Mouse (Mus musculus) right cerebral cortex, adult 18-20 months (tissue): Measurements from ENCODE around the gene Zfp839.
A peak's percentile ranks its signal among the peaks of the same experiment; 100 is the strongest.

Experiments
- DNase-seq: peaks from one replicate; pipeline ENCODE4 v3.0.0; 2022; ENCODE audit warnings: mixed read lengths

The Zfp839 gene

GRCm38 (mm10) chr12:110850010-110850928, at the start of gene Zfp839:
TSS of gene Zfp839 (plus strand) at chr12:110850253.
- peak; percentile 91 for DNase-seq

GRCm38 (mm10) chr12:110801876-110802464, 48.1 kb upstream of the Zfp839 start:
- no peak for DNase-seq

- DNase-seq = no peak
These were observed 47.3 kb upstream of the Zfp839 start for GRCm38 (mm10) chr12:110802674-110803297.

GRCm38 (mm10) chr12:110804261-110804660, 45.8 kb upstream of the Zfp839 start:
- no peak for DNase-seq

GRCm38 (mm10) chr12:110806301-110806970, 43.6 kb upstream of the Zfp839 start:
- no peak for DNase-seq

- no peak for DNase-seq
These were observed 41.6 kb upstream of the Zfp839 start for GRCm38 (mm10) chr12:110808430-110808829.

GRCm38 (mm10) chr12:110808848-110809247, 41.2 kb upstream of the Zfp839 start:
- DNase-seq = no peak

- no peak for DNase-seq
These were observed 36.9 kb upstream of the Zfp839 start for GRCm38 (mm10) chr12:110813132-110813531.

GRCm38 (mm10) chr12:110813624-110814023, 36.4 kb upstream of the Zfp839 start:
- DNase-seq = no peak

GRCm38 (mm10) chr12:110814924-110815323, 35.1 kb upstream of the Zfp839 start:
- DNase-seq = no peak

GRCm38 (mm10) chr12:110816833-110817232, 33.2 kb upstream of the Zfp839 start:
- no peak for DNase-seq

GRCm38 (mm10) chr12:110819367-110819766, 30.7 kb upstream of the Zfp839 start:
- no peak for DNase-seq

- DNase-seq = no peak
These were observed 28.3 kb upstream of the Zfp839 start for GRCm38 (mm10) chr12:110821787-110822186.

GRCm38 (mm10) chr12:110822366-110822765, 27.7 kb upstream of the Zfp839 start:
- DNase-seq = no peak

- DNase-seq = no peak
These were observed 21.1 kb upstream of the Zfp839 start for GRCm38 (mm10) chr12:110828908-110829307.

- DNase-seq = no peak
These were observed 19.6 kb upstream of the Zfp839 start for GRCm38 (mm10) chr12:110830293-110831024.

GRCm38 (mm10) chr12:110835182-110835581, 14.9 kb upstream of the Zfp839 start:
- no peak for DNase-seq

GRCm38 (mm10) chr12:110836729-110837128, 13.3 kb upstream of the Zfp839 start:
- no peak for DNase-seq

- DNase-seq = no peak
These were observed 12.7 kb upstream of the Zfp839 start for GRCm38 (mm10) chr12:110837192-110837841.

- no peak for DNase-seq
These were observed 12.2 kb upstream of the Zfp839 start for GRCm38 (mm10) chr12:110837850-110838249.

- peak; percentile 96 for DNase-seq
These were observed 9.5 kb upstream of the Zfp839 start, which contains the start of gene Mok for GRCm38 (mm10) chr12:110840348-110841198. TSS of gene Mok (minus strand) at chr12:110840939.
